Mouse (Mus musculus): ENCODE measurements at regions not wholly inside any gene's neighbourhood (a gene's known extent, or its start where the extent isn't known, plus 50 kb on each side); places are given as distances from the start of the nearest gene placed in this dataset.

DNA sequence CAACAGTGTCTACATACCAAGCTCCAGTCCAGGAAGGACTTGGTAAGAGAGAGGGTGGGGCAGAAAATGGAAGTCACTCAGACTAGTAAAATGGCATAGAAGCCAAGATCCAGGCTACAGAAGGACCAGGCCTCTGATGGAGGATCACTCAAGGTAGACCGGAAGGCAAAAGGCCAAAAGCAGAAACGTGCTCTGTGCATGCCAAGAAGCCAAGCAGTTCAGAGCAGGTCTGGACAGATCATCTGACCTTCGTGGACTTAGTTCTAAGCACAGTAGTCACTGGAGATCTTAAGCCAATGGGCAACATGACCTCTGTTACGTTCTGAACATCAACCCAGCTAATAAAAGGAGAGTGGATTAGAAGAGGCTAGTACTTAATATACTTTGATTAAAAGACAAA, 90.6 kb upstream of the Sesn3 start:
- 89% methylated on average over 4 of the region's 4 CpGs for WGBS

GRCm38 (mm10) chr9:14185681-14186080, 89.2 kb upstream of the Sesn3 start:
- H3K9me3 ChIP-seq, result no peaks in the 10 kb centered on the region
- no peak for DNase-seq (ENCODE audit: low spot score)
- H3K4me1 ChIP-seq (replicated peaks), result peaks cover 10% of the 10 kb centered on the region; the same call in 1 of the 2 replicates
- WGBS, result 60% methylated on average over 2 of the region's 2 CpGs
- no peaks in the 10 kb centered on the region for H3K36me3 ChIP-seq
- H3K27me3 ChIP-seq (ENCODE audit: insufficient read depth, poor library complexity, severe bottlenecking), result no peaks in the 10 kb centered on the region
- H3K27ac ChIP-seq, result no peak overlapping the region
- no peak overlapping the region for H3K4me3 ChIP-seq

More for the DNA sequence above, 90.6 kb upstream of the Sesn3 start:
- Histone ChIP-seq H3K4me1 (replicated peaks) (peaks cover 10% of the 10 kb centered on the region; the same call in 1 of the 2 replicates), H3K9me3 (no peaks in the 10 kb centered on the region), H3K27me3 (ENCODE audit: insufficient read depth, poor library complexity, severe bottlenecking) (no peaks in the 10 kb centered on the region), H3K4me3 (no peak overlapping the region), H3K27ac (no peak overlapping the region), H3K36me3 (no peaks in the 10 kb centered on the region)
- DNase-seq (ENCODE audit: low spot score), result no peak

DNA sequence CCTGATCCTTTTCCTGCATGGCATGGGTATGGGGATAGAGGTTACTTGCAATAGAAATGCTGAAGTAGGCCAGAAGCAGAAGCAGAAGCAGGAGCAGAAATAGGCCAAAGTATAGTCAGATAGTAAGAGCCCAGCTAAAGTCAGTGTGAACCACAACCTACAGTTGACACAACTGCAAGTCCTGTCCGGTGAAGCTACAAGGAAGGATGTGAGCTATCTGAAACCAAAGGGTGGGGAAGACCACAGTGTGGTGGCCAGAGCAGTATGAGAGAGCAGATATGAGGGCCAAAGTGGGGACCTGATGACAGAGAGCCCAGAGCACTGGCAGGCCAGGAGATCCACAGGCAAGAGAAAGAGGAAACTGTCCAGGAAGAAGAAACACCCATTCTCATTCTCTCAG, 87.1 kb upstream of the Sesn3 start:
- Histone ChIP-seq H3K9me3 (no peaks in the 10 kb centered on the region), H3K4me1 (replicated peaks) (peaks cover 10% of the 10 kb centered on the region; the same call in 1 of the 2 replicates), H3K36me3 (no peaks in the 10 kb centered on the region), H3K27me3 (ENCODE audit: insufficient read depth, poor library complexity, severe bottlenecking) (no peaks in the 10 kb centered on the region), H3K4me3 (no peak overlapping the region), H3K27ac (no peak overlapping the region)
- 93% methylated on average over 1 of the region's 1 CpGs for WGBS
- DNase-seq (ENCODE audit: low spot score), result no peak

GRCm38 (mm10) chr9:14188504-14188903, 86.4 kb upstream of the Sesn3 start:
- DNase-seq (ENCODE audit: low spot score), result no peak
- Histone ChIP-seq H3K9me3 (no peaks in the 10 kb centered on the region), H3K36me3 (no peaks in the 10 kb centered on the region), H3K4me1 (replicated peaks) (peaks cover 11% of the 10 kb centered on the region; the same call in 1 of the 2 replicates), H3K4me3 (no peak overlapping the region), H3K27ac (no peak overlapping the region), H3K27me3 (ENCODE audit: insufficient read depth, poor library complexity, severe bottlenecking) (no peaks in the 10 kb centered on the region)
- WGBS, result 77% methylated on average over 2 of the region's 2 CpGs

DNA sequence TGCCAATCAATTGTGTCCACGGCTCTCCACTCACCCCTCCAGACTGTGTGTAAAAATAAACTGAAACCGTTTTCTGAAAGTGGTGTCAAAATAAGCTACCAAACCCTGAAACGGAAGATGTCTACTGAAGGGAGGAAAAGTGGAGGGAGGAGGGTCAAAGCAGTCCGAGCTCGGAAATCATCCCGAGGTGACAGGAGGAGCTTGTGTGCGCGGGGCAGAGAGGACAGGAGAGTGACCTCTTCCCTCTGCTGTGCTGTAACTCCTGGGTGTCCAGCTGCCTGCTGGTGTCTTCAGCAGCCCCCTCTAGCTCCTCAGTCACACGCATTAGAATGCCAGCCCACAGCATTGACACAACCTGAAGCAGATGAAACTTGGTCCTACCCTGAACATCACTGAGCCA, 84.2 kb upstream of the Sesn3 start:
- 69% methylated on average over 9 of the region's 9 CpGs for WGBS
- no peak for DNase-seq (ENCODE audit: low spot score)
- no peaks in the 10 kb centered on the region for H3K9me3 ChIP-seq
- no peaks in the 10 kb centered on the region for H3K27me3 ChIP-seq (ENCODE audit: insufficient read depth, poor library complexity, severe bottlenecking)
- peaks cover 11% of the 10 kb centered on the region; the same call in 1 of the 2 replicates for H3K4me1 ChIP-seq (replicated peaks)
- no peak overlapping the region for H3K27ac ChIP-seq
- no peaks in the 10 kb centered on the region for H3K36me3 ChIP-seq
- no peak overlapping the region for H3K4me3 ChIP-seq

DNA sequence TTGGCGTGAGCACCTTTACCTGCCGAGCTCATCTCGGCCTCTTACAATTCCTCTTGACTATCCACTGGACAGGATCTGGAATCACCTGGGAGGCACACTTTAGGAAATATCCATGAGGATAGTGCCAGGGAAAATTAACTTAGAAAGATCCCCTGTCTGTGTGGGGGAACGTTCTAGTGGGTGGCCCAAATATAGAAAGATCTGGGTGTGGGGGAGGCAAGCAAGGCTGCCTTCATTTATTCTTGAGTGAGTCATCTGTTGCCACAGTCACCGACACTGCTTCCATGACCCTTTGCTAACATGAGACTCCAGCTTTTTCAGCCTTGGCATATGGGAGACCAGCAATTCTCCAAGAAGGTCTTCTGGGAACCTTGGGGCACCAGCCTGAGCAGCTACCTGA, 80.1 kb upstream of the Sesn3 start:
- DNase-seq (ENCODE audit: low spot score), result no peak
- H3K9me3 ChIP-seq, result no peaks in the 10 kb centered on the region
- H3K36me3 ChIP-seq, result no peaks in the 10 kb centered on the region
- peaks cover 6% of the 10 kb centered on the region; the same call in 1 of the 2 replicates for H3K4me1 ChIP-seq (replicated peaks)
- 92% methylated on average over 5 of the region's 5 CpGs for WGBS
- H3K27ac ChIP-seq, result no peak overlapping the region
- no peaks in the 10 kb centered on the region for H3K27me3 ChIP-seq (ENCODE audit: insufficient read depth, poor library complexity, severe bottlenecking)
- no peak overlapping the region for H3K4me3 ChIP-seq

DNA sequence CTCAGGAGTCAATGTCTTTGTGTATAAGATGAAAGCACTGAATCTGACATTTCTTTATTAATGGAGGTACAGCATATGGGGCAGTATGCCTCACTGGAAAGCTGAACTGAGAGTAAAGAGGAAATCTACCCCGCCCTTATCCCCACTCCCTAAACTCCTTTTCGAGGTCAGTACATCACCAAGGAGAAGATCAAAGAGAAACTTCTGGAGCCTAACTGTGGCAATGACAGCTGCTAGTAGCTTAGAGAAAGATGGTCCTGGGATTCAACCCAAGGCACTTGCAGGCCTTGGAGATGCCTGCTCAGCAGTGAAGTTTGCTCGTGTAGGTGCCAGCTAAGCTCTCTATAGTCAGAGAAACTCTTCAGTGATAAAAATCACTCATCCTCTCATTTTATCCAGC, 75.8 kb upstream of the Sesn3 start:
- WGBS, result 78% methylated on average over 3 of the region's 3 CpGs
- no peaks in the 10 kb centered on the region for H3K4me1 ChIP-seq (replicated peaks)

DNA sequence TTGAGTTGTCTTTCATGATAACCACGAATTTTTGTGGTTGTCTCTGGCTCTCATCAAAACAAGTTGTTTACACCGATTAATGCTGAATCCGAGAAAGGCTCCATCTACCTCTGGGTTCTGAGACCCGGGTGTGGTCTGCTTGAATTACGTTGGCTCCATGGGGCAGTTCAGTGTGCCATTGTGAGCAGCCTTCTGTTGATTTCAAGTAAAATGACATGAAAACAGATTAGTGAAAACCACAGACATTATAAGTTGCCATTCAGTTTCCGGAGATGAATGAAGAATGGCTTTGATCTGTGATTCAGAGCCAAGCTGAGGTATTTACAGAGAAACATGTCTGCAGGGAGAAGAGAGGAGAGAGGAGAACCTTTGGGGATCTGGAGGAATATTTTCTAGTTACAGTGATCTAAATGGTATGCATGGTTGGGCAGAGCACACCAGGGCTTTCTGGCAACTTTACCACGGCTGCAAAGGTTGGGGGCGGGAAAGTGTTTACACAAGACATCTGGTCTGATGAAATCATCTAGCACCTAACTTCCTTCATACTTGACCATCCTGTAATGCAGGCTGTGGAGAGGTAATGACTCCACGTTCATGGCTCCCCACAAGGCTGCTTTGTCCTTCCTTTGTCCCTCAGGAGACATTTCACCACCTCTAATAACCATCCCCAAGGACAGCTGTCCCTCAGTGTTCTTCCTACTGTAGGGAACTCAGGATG, 74.7 kb upstream of the Sesn3 start:
- Histone ChIP-seq H3K4me1 (replicated peaks) (no peaks in the 10 kb centered on the region), H3K4me3 (no peak overlapping the region), H3K36me3 (no peaks in the 10 kb centered on the region), H3K27me3 (ENCODE audit: insufficient read depth, poor library complexity, severe bottlenecking) (no peaks in the 10 kb centered on the region), H3K27ac (no peak overlapping the region), H3K9me3 (no peaks in the 10 kb centered on the region)
- DNase-seq (ENCODE audit: low spot score), result no peak
- 75% methylated on average over 9 of the region's 9 CpGs for WGBS

More for the DNA sequence above, 75.8 kb upstream of the Sesn3 start:
- H3K27ac ChIP-seq, result no peak overlapping the region
- no peaks in the 10 kb centered on the region for H3K27me3 ChIP-seq (ENCODE audit: insufficient read depth, poor library complexity, severe bottlenecking)
- H3K36me3 ChIP-seq, result no peaks in the 10 kb centered on the region
- H3K9me3 ChIP-seq, result no peaks in the 10 kb centered on the region
- H3K4me3 ChIP-seq, result no peak overlapping the region
- DNase-seq (ENCODE audit: low spot score), result no peak

DNA sequence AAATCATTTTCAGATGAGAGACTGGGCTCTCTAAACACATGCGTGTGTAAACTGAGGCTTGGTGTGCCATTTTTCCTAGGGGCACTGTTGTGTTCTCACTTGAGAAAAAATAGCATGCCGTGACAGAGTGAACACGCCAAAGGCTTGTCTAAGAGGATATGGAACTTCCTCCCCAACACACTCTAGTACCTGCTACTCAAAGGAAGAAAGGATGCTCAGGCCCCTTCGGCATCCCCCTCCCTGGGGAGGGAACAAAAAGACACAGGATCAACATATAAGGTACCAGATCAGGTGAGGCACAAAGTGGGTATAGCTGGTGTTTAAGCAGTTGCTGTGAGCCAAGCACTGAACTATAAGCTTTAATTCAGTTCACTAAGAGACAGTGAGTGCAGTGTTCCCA, 74.0 kb upstream of the Sesn3 start:
- WGBS, result 93% methylated on average over 4 of the region's 4 CpGs
- no peak for DNase-seq (ENCODE audit: low spot score)
- Histone ChIP-seq H3K4me3 (no peak overlapping the region), H3K36me3 (no peaks in the 10 kb centered on the region), H3K9me3 (no peaks in the 10 kb centered on the region), H3K4me1 (replicated peaks) (no peaks in the 10 kb centered on the region), H3K27me3 (ENCODE audit: insufficient read depth, poor library complexity, severe bottlenecking) (no peaks in the 10 kb centered on the region), H3K27ac (no peak overlapping the region)

DNA sequence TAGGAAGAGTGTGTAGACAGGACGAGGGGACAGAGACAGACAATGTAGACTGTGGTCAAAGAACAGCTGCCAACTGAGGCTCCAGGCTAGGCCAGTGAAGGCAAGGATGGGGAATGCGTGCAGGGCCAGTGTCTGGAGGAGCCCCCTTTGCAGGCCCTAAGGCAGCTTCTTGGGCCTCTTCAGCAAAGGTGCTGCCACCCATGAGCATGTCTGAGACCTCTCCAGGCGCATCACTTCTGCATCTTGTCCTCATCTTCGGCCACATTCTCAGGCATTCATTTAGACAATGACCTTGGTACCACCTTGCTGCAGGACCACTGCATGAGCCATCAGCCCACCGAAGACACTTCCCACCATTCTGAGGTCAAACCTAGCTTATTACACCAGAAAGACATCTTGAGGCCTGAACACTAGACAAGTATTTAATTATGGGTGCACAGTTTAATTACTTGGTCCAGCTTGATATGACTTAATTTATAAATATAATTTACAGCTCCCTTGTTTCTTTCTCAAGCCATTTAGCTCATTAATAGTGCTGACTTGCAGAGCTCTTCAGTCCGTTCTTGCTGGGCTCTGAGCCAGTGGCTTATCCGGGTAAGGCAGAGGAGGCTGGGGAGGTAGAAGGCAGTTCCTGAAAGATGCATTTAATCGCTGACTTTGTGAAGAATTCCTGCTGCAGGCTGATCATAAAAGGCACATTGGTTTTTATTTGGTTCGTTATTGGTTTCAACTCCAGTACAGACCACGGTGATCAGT, 72.1 kb upstream of the Sesn3 start:
- no peaks in the 10 kb centered on the region for H3K27me3 ChIP-seq (ENCODE audit: insufficient read depth, poor library complexity, severe bottlenecking)
- H3K27ac ChIP-seq, result no peak overlapping the region
- no peak for DNase-seq (ENCODE audit: low spot score)
- no peaks in the 10 kb centered on the region for H3K9me3 ChIP-seq
- WGBS, result 90% methylated on average over 10 of the region's 10 CpGs
- no peaks in the 10 kb centered on the region for H3K36me3 ChIP-seq
- H3K4me3 ChIP-seq, result no peak overlapping the region
- no peaks in the 10 kb centered on the region for H3K4me1 ChIP-seq (replicated peaks)

GRCm38 (mm10) chr9:14203307-14203695, 71.6 kb upstream of the Sesn3 start:
- no peak overlapping the region for H3K4me3 ChIP-seq
- no peaks in the 10 kb centered on the region for H3K36me3 ChIP-seq
- no peak overlapping the region for H3K27ac ChIP-seq
- peak; percentile 1 for DNase-seq (ENCODE audit: low spot score)
- no peaks in the 10 kb centered on the region for H3K27me3 ChIP-seq (ENCODE audit: insufficient read depth, poor library complexity, severe bottlenecking)
- H3K9me3 ChIP-seq, result no peaks in the 10 kb centered on the region
- 93% methylated on average over 2 of the region's 2 CpGs for WGBS
- H3K4me1 ChIP-seq (replicated peaks), result no peaks in the 10 kb centered on the region

DNA sequence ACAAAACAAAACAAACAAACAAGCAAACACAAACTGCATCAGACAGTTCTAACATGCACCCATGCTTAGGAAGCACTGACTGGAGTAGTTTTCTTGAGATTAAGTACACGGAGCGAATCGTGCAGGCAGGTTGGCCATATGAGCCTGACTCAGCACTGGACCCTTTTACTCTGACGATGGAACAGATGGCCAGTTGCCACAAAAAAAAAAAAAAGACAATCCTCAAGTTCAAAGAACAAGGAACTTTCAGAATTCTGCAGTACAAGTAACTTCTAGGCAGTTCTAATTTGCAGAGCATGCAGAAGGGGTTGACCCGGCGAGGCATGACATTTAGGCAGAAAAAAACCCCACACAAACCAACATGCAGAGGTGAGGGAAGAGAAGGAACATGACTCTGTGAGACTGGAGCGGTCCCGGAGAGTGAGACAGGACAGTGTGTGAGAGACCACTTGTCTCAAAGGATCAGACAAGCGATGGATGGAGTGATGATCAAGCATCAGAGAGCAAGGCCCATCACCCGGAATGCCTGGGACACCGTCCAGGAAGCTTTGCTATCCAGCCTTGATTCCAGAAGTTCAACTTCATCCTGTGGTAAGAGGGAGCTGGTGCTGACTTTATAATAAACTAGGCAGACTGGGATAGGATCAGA, 71.0 kb upstream of the Sesn3 start:
- H3K27me3 ChIP-seq (ENCODE audit: insufficient read depth, poor library complexity, severe bottlenecking), result no peaks in the 10 kb centered on the region
- H3K36me3 ChIP-seq, result no peaks in the 10 kb centered on the region
- no peak overlapping the region for H3K4me3 ChIP-seq
- DNase-seq (ENCODE audit: low spot score), result peak; percentile 0
- 90% methylated on average over 11 of the region's 11 CpGs for WGBS
- H3K4me1 ChIP-seq (replicated peaks), result no peaks in the 10 kb centered on the region
- no peaks in the 10 kb centered on the region for H3K9me3 ChIP-seq
- no peak overlapping the region for H3K27ac ChIP-seq

GRCm38 (mm10) chr9:14204817-14205216, 70.0 kb upstream of the Sesn3 start:
- no peaks in the 10 kb centered on the region for H3K4me1 ChIP-seq (replicated peaks)
- no peaks in the 10 kb centered on the region for H3K27me3 ChIP-seq (ENCODE audit: insufficient read depth, poor library complexity, severe bottlenecking)
- no peak for DNase-seq (ENCODE audit: low spot score)
- no peak overlapping the region for H3K4me3 ChIP-seq
- 94% methylated on average over 1 of the region's 1 CpGs for WGBS
- no peaks in the 10 kb centered on the region for H3K36me3 ChIP-seq
- H3K27ac ChIP-seq, result no peak overlapping the region
- no peaks in the 10 kb centered on the region for H3K9me3 ChIP-seq
